Mouse (Mus musculus) heart, embryonic 11.5 days (tissue): Measurements from ENCODE around the gene Zfp91. TPM values are rescaled to one million over a fixed set of nuclear protein-coding genes. Genes with fewer than 3 reads are reported as not detected.

Experiments
- ATAC-seq: fragments of 200-750 bp; cut with Nextera tagmentation; replicated peaks from 2 replicates; pipeline ENCODE4 v1.8.0; 2017; ENCODE audit warnings: moderate library complexity; ENCODE audit not compliant: insufficient number of reproducible peaks, low FRiP score, low TSS enrichment
- H3K27ac ChIP-seq: fragments of 300-500 bp; sonication (generic); 2 replicates; pipeline ENCODE4 v1.5.1; 2014; ENCODE audit warnings: mild to moderate bottlenecking, low read depth, low read length
- H3K27me3 ChIP-seq: fragments of 300-500 bp; sonication (generic); 2 replicates; pipeline ENCODE4 v1.6.1; 2014; ENCODE audit warnings: mild to moderate bottlenecking, low read length, mixed read lengths; ENCODE audit not compliant: control insufficient read depth, insufficient read depth
- H3K36me3 ChIP-seq: fragments of 300-500 bp; sonication (generic); 2 replicates; pipeline ENCODE4 v1.6.1; 2014; ENCODE audit warnings: mild to moderate bottlenecking, low read length, moderate library complexity, mixed read lengths; ENCODE audit not compliant: control insufficient read depth, insufficient read depth
- H3K4me1 ChIP-seq: fragments of 300-500 bp; sonication (generic); 2 replicates; pipeline ENCODE4 v1.6.1; 2014; ENCODE audit warnings: low read length; ENCODE audit not compliant: control insufficient read depth, insufficient read depth
- H3K4me2 ChIP-seq: fragments of 300-500 bp; sonication (generic); 2 replicates; pipeline ENCODE4 v1.6.1; 2014; ENCODE audit warnings: mild to moderate bottlenecking, moderate library complexity
- H3K4me3 ChIP-seq: fragments of 300-500 bp; sonication (generic); 2 replicates; pipeline ENCODE4 v1.5.1; 2014; ENCODE audit warnings: low read depth, low read length
- H3K9ac ChIP-seq: fragments of 300-500 bp; sonication (generic); 2 replicates; pipeline ENCODE4 v1.6.1; 2014; ENCODE audit warnings: mild to moderate bottlenecking, low read depth, low read length, moderate library complexity
- H3K9me3 ChIP-seq: fragments of 300-500 bp; sonication (generic); replicated peaks from 2 replicates; pipeline ENCODE4 v1.6.1; 2016; ENCODE audit warnings: low read length; ENCODE audit not compliant: control insufficient read depth
- WGBS: fragments of 180-500 bp; shearing (Covaris S2); extraction: QIAGEN DNeasy Blood & Tissue Kit; methylation state at CpG from one replicate; pipeline ENCODE4 v1.1.7; 2014; ENCODE audit not compliant: insufficient replicate concordance; 5-methylcytosine and 5-hydroxymethylcytosine counted together
- polyA plus RNA-seq: library from polyadenylated mRNA; unstranded; fragments of >200 nt; fragmentation: Nextera tagmentation; extraction: Ambion mirVana; gene quantifications from 2 replicates; pipeline ENCODE4 v1.2.1, GENCODE M21; 2014

Gene Zfp91
- polyA plus RNA-seq, 1 experiment from 2014 or later: 9.3 TPM

DNA sequence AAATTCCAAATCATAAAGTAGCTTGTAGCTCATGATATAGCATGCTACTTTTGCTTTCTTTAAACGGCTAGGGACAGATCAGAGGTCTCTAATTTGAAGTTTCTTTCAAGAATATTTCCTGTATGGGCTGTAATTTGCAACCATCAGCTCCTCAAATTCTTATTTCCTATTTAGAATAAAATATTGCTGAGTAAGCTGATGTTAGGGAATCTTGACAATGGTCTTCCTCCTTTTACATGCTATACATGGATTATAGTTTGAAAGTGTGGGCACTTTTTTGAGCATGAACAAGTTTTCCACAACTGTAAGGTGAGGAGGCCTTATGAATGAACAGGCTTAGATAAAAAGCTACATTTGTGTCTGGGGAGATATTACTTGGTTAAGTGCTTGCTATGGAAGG, 18.0 kb upstream of the Zfp91 start:
- 70% methylated on average over 1 of the region's 1 CpGs for WGBS

DNA sequence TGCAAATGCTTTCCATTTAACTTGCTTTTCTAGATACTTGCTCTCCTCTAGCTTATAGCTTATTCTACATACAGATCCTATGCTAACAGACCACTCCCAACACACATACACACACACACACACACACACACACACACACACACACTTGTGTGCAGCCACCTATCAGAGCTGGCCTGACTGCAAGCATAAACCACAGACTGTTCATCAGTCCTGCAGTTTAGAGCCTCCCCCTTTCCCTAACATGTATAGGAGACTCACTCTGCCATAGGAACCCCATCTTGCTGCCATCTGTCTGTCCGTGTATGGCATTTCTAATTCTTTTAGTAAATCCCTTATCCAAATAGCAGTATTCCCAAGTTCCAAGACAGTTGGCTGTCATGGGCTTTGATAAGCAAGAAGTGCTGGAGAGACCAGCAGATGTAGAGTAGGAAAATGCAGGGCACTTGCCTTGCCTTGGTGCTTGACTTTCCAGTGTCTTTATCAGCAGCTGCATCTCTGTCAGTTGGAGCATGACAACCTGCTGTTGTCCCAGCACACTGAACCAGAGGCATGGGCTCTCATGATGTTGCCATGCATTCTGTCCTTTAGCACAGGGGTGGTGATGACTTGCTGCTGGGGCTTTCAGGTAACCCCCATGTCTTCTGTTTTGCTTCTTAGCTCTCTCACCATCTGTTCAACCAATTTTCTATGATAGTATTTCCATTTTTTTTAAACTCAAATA, 16.9 kb upstream of the Zfp91 start:
- Histone ChIP-seq H3K27me3 (no peaks in the 10 kb centered on the region), H3K4me2 (no peak overlapping the region), H3K27ac (no peak overlapping the region), H3K36me3 (no peaks in the 10 kb centered on the region), H3K4me3 (no peak overlapping the region), H3K9me3 (no peaks in the 10 kb centered on the region), H3K4me1 (no peaks in the 10 kb centered on the region), H3K9ac (no peak overlapping the region)
- ATAC-seq: no peak
- WGBS: 63% methylated on average over 1 of the region's 1 CpGs

More for the DNA sequence above, 18.0 kb upstream of the Zfp91 start:
- Histone ChIP-seq H3K4me3 (no peak overlapping the region), H3K9me3 (no peaks in the 10 kb centered on the region), H3K27me3 (no peaks in the 10 kb centered on the region), H3K4me1 (no peaks in the 10 kb centered on the region), H3K4me2 (no peak overlapping the region), H3K36me3 (no peaks in the 10 kb centered on the region), H3K9ac (no peak overlapping the region), H3K27ac (no peak overlapping the region)
- ATAC-seq: no peak

DNA sequence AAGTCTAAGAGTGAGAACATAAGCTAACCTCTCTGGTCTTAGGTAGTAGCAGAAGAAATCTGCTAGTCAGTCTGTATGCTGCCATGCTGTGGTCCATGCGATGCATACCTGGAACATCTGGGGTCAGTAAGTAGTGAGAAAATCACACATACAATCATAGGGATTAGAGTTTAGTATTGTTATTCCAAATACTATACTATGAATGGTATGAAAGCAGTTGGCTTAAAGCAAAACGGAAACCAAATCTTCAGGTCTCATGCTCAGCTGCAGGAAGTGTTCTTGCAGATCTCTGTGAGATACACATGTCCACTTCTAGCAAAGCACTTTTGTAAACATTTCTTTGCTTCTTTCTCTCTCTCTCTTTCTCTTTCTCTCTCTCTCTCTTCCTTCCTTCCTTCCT, 10.3 kb upstream of the Zfp91 start:
- WGBS: 64% methylated on average over 2 of the region's 2 CpGs
- H3K4me2 ChIP-seq: no peak overlapping the region
- no peak for ATAC-seq
- H3K27me3 ChIP-seq: no peaks in the 10 kb centered on the region
- H3K4me3 ChIP-seq: no peak overlapping the region
- no peaks in the 10 kb centered on the region for H3K4me1 ChIP-seq
- no peaks in the 10 kb centered on the region for H3K9me3 ChIP-seq
- H3K9ac ChIP-seq: no peak overlapping the region
- no peak overlapping the region for H3K27ac ChIP-seq
- H3K36me3 ChIP-seq: no peaks in the 10 kb centered on the region

DNA sequence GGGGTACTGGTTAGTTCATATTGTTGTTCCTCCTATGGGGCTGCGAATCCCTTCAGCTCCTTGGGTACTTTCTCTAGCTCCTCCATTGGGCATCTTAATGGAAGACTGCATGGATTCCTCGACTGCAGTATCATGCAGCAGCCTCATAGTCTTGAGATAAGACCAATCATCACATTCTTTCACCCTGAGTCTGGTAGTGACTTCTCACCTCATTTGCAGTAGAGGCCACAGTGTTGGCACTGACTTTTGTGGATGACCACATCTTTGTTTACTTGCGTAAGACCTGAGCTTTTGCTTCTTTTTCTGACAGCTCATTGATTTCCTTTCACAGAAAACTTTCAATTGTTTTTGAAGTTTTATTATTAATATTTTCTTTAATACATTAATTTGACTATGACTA, 9.8 kb upstream of the Zfp91 start:
- Histone ChIP-seq H3K27ac (no peak overlapping the region), H3K9ac (no peak overlapping the region), H3K4me2 (no peak overlapping the region), H3K27me3 (no peaks in the 10 kb centered on the region), H3K36me3 (no peaks in the 10 kb centered on the region), H3K4me1 (no peaks in the 10 kb centered on the region), H3K4me3 (no peak overlapping the region), H3K9me3 (no peaks in the 10 kb centered on the region)
- WGBS: 54% methylated on average over 3 of the region's 3 CpGs
- ATAC-seq: no peak

DNA sequence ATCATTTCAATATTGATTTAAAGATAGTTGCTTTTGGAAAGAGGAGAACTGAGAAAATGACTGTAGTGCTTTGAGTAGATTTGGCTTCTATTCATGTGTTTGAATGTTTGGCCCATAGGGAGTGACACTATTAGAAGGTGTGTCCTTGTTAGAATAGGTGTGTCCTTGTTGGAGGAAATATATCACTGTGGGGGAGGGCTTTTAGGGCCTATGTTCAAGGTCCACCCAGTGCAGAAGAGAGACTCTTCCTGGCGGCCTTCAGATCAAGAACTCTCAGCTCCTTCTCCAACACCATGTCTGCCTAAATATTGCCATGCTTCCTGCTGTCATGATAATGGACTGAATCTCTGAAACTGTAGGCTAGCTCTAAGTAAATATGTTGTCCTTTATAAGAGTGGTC, 8.3 kb upstream of the Zfp91 start:
- Histone ChIP-seq H3K4me2 (no peak overlapping the region), H3K36me3 (no peaks in the 10 kb centered on the region), H3K9me3 (no peaks in the 10 kb centered on the region), H3K4me1 (no peaks in the 10 kb centered on the region), H3K9ac (no peak overlapping the region), H3K27ac (no peak overlapping the region), H3K4me3 (no peak overlapping the region), H3K27me3 (no peaks in the 10 kb centered on the region)
- no peak for ATAC-seq
- WGBS: 81% methylated on average over 1 of the region's 1 CpGs

DNA sequence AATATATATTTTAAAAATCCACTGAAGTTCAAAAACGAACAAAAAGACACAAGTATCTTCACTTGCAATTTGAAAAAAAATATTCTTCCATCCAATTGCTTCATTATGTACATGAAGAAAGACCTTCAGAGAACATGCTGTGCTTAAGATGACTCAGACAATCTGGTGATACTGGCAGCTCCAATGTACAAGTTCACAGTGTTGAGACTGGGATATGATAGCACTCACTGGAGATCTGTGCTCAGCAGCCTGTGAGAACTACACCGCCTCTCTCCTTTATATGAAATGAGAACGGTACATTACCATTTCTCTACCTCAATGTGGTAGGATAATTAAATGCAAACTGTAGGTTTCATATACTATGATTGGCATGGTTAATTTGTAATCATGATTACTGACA, 6.9 kb upstream of the Zfp91 start:
- Histone ChIP-seq H3K9me3 (no peaks in the 10 kb centered on the region), H3K4me2 (no peak overlapping the region), H3K27me3 (no peaks in the 10 kb centered on the region), H3K36me3 (no peaks in the 10 kb centered on the region), H3K27ac (no peak overlapping the region), H3K4me3 (no peak overlapping the region), H3K9ac (no peak overlapping the region), H3K4me1 (no peaks in the 10 kb centered on the region)
- 64% methylated on average over 3 of the region's 3 CpGs for WGBS
- no peak for ATAC-seq

DNA sequence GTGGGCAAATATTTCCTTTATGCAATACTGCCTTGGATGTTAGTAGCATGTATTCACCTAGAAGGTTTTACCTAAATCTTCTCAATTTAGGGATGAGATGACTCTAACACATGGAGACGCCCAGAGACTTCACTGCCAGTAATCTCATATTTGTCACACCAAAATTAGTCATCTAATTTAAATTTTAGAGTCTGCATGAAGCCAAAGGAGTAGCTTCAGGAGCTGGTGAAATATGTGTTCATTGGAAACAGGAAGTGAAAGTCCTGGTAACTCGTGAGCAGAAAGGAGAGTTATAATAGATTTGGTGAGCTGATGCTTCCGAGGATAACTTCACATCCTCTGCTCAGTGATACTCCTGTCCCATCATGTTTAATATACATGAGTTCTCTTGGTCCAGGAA, 5.1 kb upstream of the Zfp91 start:
- Histone ChIP-seq H3K27ac (no peak overlapping the region), H3K9me3 (no peaks in the 10 kb centered on the region), H3K9ac (no peak overlapping the region), H3K4me3 (no peak overlapping the region), H3K4me2 (no peak overlapping the region), H3K36me3 (no peaks in the 10 kb centered on the region), H3K4me1 (no peaks in the 10 kb centered on the region), H3K27me3 (no peaks in the 10 kb centered on the region)
- no peak for ATAC-seq
- 65% methylated on average over 3 of the region's 3 CpGs for WGBS

DNA sequence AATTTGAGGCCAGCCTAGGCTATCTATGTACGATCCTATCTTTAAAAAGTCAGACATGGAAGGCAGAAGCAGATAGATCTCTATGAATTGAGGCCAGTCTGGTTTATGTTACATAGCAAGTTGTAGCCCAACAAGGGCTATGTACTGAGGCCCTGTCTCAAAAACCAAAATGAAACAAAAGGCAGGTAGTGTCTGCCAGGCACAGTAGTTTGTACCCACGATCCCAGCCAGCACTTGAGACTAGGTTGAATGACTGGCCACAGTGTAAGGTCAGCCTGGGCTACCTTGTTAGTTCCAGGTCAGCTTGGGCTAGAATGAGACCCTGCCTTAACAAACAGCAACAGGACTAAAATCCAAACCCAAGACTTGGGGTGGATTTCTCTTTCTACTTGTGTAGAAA, 4.7 kb upstream of the Zfp91 start:
- Histone ChIP-seq H3K36me3 (no peaks in the 10 kb centered on the region), H3K9me3 (no peaks in the 10 kb centered on the region), H3K27ac (no peak overlapping the region), H3K27me3 (no peaks in the 10 kb centered on the region), H3K4me3 (no peak overlapping the region), H3K9ac (no peak overlapping the region), H3K4me2 (no peak overlapping the region), H3K4me1 (no peaks in the 10 kb centered on the region)
- WGBS: 70% methylated on average over 2 of the region's 2 CpGs
- ATAC-seq: no peak

DNA sequence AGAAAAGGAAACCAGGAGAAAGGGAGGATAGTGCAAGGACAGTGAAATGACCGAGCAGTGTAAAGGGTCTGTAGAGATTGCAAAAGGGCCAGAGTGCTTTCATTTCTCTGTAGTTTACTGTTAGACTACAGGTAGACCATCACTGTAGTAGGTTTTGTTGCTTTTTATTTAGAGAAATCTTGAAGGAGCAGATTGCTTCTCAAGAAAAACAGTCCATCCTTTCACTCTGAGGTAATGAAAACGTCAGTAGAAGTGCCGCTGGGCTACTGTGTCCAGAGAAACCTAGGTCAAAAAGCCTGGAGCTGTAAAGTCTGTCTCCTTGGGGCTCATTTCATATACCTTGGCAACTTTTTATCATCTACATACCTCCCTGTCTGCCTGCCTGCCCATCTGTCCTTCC, 3.2 kb upstream of the Zfp91 start:
- no peaks in the 10 kb centered on the region for H3K36me3 ChIP-seq
- no peak overlapping the region for H3K27ac ChIP-seq
- 78% methylated on average over 3 of the region's 3 CpGs for WGBS
- H3K4me2 ChIP-seq: no peak overlapping the region
- H3K4me3 ChIP-seq: no peak overlapping the region
- no peaks in the 10 kb centered on the region for H3K9me3 ChIP-seq
- no peaks in the 10 kb centered on the region for H3K27me3 ChIP-seq
- H3K4me1 ChIP-seq: no peaks in the 10 kb centered on the region
- ATAC-seq: no peak
- no peak overlapping the region for H3K9ac ChIP-seq
